Mouse (Mus musculus) layer of hippocampus, postnatal 36 days (tissue): ENCODE results near the gene Chd2. TPM values are rescaled to one million over a fixed set of nuclear protein-coding genes. Genes with fewer than 3 reads are reported as not detected.

Experiments used
- DNase-seq, 2 experiments: peaks; one replicate each; pipeline ENCODE4 v3.0.0; 2022
- total RNA-seq, 2 experiments: library from RNA; stranded (reverse); gene quantifications; 2 replicates each; pipeline ENCODE4 v1.2.3; 2021

The Chd2 gene
- total RNA-seq, 2 experiments from 2014 or later, result 46.4 to 61.7 TPM

DNA sequence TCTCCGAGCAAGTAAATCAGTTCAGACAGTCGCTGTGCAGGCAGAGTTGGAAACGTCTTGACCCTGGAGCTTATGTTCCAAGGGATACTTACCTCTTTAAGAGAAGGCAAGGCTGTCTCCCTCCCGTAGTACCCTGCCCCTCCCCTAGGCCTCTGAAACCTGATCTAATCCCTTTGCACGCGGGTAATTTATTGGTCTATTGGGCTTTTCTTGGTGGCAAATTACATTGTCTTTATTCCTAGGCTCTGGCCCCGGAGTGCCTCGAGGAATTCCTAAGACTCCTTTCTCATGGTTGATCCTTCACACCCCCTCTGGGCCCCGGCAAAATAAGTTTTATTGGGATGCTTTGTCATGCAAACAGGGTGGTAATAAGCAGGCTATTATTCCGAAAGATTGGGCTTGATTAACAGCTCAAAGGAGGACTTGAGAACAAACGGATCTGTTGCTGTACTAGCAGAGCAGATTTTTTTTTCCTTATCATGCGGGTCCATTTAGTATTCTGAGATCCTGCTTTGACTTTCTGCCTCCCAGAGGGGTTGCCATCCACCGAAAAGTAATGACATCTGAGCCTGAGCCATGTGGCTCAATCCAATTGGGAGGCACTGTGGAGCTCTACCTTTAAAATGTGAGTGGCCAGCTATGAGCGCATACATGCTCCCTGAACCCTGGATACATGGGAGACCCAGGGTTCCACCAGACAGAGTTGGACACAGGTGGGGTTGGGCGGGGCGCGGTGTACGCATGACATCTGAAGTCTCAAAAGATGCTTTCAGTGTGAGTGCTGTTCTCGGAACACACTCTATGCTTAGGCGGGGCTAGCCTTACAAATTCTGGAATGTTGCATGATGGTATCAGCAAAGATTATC lies 141.3 kb downstream of the Chd2 start:
- DNase-seq, result no peak

DNA sequence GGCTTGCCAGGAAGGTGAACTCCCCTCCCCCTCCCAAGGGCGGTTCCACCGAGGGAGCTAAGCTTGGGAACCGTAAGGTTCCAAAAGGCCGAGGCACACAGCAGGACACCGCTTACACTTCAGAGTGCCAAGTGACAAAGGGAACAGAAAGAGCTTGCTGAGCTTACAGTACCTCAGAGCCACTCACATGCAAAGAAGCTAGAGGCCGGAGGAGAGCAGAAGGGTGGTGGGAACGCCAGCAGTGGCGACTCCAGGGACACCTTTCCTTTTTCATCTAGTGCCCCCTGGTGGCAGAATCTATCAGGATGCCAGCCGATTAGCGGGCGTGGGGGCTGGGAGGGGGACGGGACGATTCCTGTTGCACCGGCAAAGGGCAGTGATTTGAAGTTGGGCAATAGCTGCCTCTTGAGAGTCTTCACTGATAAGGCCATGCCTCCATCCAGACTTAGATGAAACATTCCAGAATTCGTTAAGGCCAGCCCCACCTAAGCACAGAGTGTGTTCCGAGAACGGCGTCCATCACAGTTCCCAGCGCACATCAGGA lies 142.1 kb downstream of the Chd2 start:
- DNase-seq, result peak; percentile 66 to 73

DNA sequence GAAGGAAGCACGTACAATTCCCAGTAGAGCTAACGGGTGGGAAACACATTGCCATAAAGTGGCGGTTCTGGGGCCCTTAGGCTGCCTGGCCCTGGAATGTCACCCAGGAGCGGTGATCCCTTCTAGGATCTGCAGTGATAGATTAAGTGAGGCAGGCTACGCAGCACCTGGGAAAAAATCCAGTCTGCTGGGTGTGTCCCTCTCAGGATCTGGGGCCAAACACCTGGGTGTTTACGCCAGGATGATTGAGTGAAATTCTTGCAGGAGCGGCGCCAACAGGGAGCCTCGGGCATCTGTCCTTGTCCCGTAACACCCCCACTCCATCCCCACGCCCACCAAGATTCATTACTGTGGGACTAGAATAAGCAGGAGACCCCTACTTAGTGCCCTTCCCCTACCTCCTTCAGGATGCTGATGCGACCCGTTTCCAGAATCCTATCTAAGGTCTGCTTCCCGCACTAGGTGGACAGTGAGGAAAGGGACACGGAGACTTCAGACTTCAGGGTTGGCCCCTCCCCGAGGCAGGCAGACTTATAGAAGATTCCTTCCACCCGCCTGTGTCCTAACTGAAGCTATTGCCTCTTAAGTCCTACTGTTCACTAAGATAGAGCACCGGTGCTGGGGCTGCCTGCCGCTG lies 142.7 kb downstream of the Chd2 start:
- no peak for DNase-seq

DNA sequence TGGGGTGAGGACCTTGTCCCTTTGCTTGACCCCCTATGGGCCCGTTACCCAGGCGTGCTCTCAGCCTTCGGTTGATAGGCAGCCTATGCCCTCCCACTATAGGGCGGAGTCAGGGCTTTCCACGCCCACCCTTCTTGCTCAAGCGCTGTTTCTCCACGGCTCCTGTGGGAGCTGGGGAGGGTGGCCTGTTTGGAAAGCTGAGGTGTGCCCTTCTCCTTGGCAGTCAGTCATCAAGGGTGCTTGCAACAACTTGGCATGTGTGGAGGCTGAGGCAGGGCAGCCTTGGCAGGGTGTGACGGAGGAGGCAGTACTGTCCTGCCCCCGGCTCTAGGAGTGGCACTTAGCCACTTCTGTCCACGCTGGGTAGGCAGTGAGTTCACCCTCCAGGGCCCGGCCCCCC lies 143.3 kb downstream of the Chd2 start:
- DNase-seq, result no peak

DNA sequence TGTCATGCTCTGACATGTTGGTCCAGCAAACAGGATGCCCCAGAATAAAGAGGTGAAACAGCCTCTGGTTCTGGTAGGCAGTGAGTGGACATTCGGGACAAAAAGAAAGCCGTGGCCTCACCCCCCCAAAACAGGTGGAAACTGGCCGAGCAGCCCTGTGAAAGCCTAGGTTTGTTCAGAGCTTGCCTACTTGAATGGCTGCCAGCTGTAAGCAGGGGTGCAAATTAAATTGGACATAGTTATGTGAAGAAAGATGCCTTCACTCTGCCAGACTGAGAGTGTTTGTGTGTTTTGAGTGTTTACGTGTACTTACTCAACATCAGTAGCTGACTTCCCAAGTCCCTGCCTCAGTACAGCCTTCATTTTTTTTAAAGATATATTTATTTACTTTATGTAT lies 147.6 kb downstream of the Chd2 start:
- no peak for DNase-seq

DNA sequence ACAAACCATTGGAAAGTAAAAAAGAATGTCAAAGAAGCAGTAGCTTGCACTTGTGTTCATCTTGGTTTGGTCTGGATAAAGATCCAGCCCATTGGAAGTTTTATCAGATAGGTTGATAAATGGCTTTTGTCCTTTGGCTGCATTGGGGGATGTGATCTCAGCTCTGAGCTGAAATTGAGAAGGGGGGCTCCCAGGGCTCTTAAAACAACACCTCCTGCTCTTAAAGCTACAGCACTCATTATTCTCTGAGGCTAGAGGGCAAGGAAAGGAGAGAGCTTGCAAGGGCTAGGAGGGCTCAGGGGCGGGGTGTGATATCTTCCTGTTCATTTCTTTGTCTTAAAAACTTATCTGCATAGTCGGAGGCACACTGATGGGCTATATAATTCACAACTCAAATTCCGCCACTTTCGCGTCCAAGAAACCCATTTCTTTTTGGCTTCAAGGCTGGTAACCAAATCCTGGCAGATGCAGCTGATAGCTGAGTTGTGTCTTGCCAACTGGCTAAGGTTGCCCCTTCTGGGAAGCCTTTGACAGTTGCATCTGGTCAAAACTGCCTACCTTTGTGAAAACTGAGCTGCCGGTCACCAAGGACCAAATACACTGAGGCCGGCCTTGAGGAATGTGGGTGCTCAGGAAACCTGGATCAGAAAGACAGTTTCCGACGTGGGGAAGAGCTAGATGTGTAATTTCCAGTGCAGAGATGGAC lies 148.2 kb downstream of the Chd2 start:
- DNase-seq, result no peak

DNA sequence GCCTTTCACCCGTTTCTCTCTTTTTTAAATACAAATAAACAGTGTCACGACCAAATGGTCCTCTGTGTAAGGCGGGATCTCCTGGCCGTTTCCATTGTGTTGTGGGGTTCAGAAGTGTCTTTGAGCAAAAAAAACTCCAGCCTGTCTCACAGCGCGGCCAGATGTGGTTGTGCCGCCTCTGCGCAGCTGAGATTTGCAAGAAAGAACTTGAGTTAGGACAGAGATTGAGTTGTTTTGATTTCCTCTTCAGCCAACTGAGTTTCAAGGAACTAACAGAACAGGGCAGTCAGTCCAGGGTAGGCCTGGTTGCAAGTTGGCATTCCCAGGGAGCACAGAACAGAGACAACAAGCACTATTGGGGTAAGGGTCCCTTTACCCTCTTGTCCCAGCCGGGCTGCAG lies 149.3 kb downstream of the Chd2 start:
- no peak for DNase-seq

DNA sequence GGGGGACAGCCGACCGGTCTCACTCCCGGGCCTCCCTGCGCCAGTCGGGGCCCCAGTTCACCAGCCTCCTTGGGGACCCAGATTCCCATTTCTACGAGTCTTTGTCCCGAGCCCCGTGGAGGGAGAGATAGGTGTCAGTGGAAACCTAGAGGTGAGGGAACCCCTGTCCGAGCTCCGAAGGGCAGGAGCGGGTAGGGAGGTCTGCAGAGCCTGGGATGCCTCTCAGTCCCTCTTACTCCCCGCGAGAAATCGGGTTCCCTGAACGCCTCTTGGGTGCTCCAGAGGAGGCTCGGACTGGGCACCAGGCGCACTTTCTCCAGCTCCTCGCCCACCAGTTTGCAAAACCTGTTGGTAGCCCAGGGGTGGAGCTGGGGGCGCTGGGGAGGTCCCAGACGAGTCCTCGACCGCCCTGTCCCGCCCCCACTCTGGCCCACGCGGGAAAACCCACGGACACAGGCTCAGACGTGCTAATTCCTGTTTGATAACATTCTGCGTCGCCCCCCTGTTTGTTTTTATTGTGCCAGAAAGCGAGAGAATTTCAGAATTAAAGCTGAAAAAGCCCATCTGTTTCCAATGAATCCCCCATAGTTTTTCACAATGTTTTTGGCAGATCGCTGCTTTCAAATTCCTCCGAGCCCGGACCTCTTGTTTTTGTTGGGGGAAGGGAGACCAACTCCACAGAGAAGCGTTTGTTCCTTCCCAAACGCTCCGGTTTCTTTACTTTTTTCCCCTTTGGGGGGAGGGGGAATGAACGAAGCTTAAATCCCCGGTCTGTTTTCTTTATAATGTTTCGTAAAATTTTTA lies 149.9 kb downstream of the Chd2 start:
- DNase-seq, result peak; percentile 54 to 59

DNA sequence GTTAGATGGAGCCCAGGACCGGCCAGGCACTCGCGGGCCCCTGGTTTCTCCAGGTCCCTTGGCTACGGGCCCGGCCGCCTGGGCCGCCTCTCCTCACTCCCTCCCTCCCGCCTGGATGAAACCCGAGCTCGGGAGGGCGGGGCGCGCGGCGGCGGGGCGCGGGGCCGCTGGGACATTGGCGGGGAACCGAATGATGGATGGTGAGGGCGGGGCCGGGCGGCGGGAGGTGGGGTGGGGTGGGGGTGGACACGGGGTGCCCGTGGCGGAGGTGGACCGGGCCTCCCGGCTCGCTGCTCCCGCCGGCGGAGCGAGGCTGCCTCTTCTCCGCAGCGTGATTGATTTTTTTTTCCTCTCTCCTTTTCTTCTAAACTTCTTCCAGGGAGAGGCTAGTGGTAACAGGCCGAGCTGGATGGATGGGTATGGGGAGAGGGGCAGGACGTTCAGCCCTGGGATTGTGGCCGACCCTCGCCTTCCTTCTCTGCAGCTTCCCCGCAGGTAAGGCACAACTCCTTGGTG lies 150.6 kb downstream of the Chd2 start:
- DNase-seq, result peak; percentile 78 to 82

DNA sequence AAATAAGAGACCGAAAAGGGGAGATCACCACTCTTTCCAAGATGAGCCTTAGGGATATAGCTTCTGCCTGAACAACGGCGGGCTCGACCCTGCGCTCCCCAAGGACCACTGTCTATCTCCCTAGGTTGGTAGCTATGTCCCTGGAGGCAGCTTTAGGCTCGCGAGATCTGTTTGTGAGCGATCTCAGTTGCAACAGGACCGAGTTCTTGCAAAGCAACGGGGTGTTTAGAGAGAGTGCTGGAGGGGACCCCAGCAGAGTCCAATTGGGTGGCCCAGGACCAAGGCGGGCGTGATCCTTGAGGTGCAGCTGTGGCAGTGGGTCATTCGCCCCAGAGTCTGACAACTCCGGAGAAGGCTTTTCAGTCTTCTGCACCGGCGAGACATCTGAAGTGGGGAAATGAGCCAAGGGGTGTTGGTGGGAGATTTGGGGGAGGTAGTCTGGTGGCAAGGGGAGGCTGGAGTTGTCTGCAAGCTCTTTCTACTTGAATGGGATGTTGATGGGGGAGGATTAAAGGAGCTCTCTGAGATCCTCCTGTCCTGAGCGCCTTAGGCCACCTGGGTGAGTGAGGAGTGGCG lies 151.1 kb downstream of the Chd2 start:
- DNase-seq, result no peak

DNA sequence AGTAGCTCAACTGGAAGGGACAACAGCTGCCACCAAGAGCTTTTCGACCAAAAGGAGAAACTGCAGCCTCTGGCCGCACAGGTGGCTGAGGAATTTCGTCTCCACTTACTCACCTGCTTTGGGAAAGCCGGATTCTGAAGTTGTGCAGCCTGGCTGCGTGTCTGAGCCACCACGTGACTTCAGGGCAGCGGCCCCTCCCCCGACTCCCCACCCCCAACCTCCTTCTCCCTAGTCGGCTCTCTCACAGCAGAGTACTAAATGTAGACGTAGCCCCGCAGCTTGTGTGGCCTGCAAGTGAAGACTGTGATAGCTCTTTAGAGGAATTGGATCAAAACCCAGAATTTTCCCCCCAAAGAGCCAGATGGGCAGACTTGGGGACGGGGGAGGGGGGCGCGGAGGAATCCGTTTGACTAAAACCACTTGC lies 151.7 kb downstream of the Chd2 start:
- no peak for DNase-seq

DNA sequence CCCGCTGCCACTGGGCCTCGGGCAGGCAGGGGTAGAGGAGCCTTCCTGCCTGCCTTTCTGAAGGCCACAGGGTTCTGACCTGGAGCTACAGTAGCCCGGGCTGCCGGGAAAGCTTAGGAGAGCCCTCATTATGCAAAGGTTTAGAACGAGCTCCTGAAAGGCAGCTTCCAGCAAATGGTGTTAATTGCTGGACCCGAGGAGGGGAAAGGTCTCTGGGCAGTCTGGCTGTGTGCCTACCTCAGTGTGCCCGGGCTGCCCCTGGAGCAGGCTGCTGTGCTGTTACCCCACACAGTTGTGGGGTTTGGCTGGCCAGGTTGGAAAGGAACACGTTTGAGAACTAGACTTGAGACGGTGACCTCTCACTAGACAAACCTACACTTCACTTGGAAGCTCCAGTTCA lies 152.2 kb downstream of the Chd2 start:
- DNase-seq, result no peak

DNA sequence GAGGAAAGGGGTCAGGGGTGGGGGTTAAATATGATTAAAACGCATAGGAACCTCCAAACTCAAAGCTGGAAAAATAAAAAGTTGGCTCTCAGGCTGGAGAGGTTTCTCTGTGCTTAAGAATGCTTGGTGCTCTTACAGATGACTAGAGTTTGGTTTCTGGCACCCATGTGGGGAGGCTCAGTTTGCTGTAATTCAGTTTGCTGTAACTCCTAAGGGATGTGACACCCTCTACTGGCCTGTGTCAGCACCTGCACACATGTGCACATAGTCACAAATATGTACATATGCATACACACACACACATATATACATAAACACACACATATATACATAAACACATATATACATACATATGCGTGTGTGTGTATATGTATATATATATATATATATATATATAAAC lies 152.8 kb downstream of the Chd2 start:
- no peak for DNase-seq

DNA sequence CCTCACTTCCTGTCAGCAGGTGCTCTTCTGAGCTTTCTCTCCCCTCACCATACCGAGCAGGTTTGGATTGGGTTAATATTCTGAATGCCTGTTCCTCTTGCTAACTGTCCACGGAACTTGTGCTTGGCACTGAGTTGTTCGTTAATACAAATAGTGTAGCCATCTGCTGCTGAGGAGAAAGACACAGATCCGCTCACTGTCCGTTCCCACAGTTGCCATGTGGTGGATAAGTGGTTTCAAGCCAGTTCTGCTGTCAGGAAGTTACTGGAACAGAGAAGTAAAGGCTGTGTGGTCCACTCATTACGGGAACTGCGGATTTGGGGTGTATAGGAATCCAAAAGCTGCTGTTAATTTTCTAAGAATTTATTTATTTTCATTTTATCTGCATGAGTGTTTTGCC lies 158.8 kb downstream of the Chd2 start:
- no peak for DNase-seq

DNA sequence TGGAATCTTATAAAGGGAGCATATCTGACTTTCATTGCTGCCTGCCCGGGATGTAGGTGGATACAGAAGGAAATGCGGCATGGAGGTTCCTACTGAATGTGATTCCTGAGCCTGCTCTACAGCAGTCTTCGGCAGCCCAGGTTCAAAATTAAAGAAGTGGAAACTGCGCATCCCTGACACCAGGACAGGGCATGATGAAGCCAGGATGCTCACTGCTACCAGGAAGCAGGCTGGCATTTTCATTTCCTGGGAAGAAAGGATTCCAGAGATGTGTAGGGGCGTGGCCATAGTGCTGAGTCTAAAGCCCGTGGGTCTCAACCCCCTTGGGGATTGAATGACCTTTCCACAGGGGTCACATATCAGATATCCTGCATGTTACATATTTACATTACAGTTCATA lies 163.6 kb downstream of the Chd2 start:
- DNase-seq, result no peak

DNA sequence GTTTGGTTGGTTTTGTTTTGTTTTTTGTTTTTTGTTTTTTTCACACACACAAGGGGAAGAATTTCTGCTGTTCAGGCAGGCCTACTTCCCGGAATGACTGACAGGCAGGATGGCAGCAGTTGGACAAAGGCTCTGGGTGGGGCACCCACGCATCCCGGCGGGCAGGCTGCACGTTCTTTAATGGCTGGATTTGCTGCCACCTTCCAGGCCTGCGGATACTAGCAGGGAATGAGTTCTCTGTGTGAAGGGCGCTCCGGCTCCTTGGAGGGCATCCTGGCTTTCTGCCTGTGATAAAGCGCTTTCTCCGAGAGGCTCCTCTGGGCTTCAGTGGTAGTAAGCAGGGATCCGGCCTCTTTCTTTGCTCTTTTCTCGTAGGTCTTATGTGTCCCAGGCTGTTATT lies 164.3 kb downstream of the Chd2 start:
- no peak for DNase-seq

Other genes with a start within 250 kb of the Chd2 start
- 10 to 100 TPM; 44.1 to 48.8 TPM for gene Rgma, start 166.3 kb downstream of the Chd2 start, total RNA-seq
- gene Fam174b, start 198.5 kb upstream of the Chd2 start, total RNA-seq, result 10 to 100 TPM; 30.2 to 31.6 TPM